Mouse (Mus musculus) lung, adult 2 months (tissue): ENCODE measurements around the gene 4931428L18Rik. TPM values are rescaled to one million over a fixed set of nuclear protein-coding genes. Genes with fewer than 3 reads are reported as not detected.

Experiments
- DNase-seq: peaks from one replicate; pipeline ENCODE4 v3.0.0; 2022
- H3K4me1 ChIP-seq: fragments of 200-500 bp; 2 replicates; pipeline ENCODE4 v1.6.1; 2011; ENCODE audit warnings: low read length; ENCODE audit not compliant: control insufficient read depth, insufficient read depth
- H3K4me3 ChIP-seq: fragments of 200-500 bp; replicated peaks from 2 replicates; pipeline ENCODE3; 2011; ENCODE audit warnings: low read depth, mild to moderate bottlenecking, control low read depth, low read length; ENCODE audit errors: extremely low read depth
- CTCF ChIP-seq: fragments of 200-500 bp; IDR thresholded peaks from 2 replicates; pipeline ENCODE4 v1.5.1; 2011; ENCODE audit warnings: mild to moderate bottlenecking, low read length, control low read depth; ENCODE audit not compliant: insufficient read depth
- POLR2A ChIP-seq: fragments of 200-500 bp; IDR thresholded peaks from 2 replicates; pipeline ENCODE4 v1.6.1; 2011; ENCODE audit warnings: low read depth, mild to moderate bottlenecking, control low read depth, low read length, borderline replicate concordance; ENCODE audit errors: extremely low read depth
- WGBS: fragments of 180-500 bp; shearing (Covaris S2); methylation state at CpG from one replicate; pipeline ENCODE4 v1.1.7; 2018; 5-methylcytosine and 5-hydroxymethylcytosine counted together
- polyA plus RNA-seq: library from polyadenylated mRNA; depleted of rRNA; stranded (reverse); fragments of >200 nt; gene quantifications from 2 replicates; pipeline ENCODE4 v1.2.3, GENCODE M21; 2012

Gene 4931428L18Rik
- polyA plus RNA-seq, 1 experiment, result not detected

GRCm38 (mm10) chr1:31196959-31197358 is 25.5 kb downstream of the 4931428L18Rik start:
- WGBS, result 91% methylated on average over 3 of the region's 3 CpGs
- Histone ChIP-seq H3K4me3 (no peak overlapping the region), H3K4me1 (no peaks in the 10 kb centered on the region)
- no peak for DNase-seq
- TF ChIP-seq POLR2A, result no peak
- TF ChIP-seq CTCF, result no peak

GRCm38 (mm10) chr1:31195633-31196032 is 26.9 kb downstream of the 4931428L18Rik start:
- H3K4me3 ChIP-seq, result no peak overlapping the region
- TF ChIP-seq CTCF, result no peak
- no peak for TF ChIP-seq POLR2A
- no peak for DNase-seq
- H3K4me1 ChIP-seq, result no peaks in the 10 kb centered on the region
- 63% methylated on average over 1 of the region's 1 CpGs for WGBS

- Histone ChIP-seq H3K4me3 (no peak overlapping the region), H3K4me1 (no peaks in the 10 kb centered on the region)
- no peak for DNase-seq
- WGBS, result 65% methylated on average over 10 of the region's 10 CpGs
- TF ChIP-seq CTCF, result no peak
Measured at GRCm38 (mm10) chr1:31190237-31190866, 32.1 kb downstream of the 4931428L18Rik start.

- DNase-seq, result no peak
- 46% methylated on average over 1 of the region's 1 CpGs for WGBS
- Histone ChIP-seq H3K4me3 (no peak overlapping the region), H3K4me1 (no peaks in the 10 kb centered on the region)
- no peak for TF ChIP-seq POLR2A
- no peak for TF ChIP-seq CTCF
Measured at GRCm38 (mm10) chr1:31178264-31178663, 44.2 kb downstream of the 4931428L18Rik start.

- no peaks in the 10 kb centered on the region for H3K4me1 ChIP-seq
- 66% methylated on average over 5 of the region's 5 CpGs for WGBS
- DNase-seq, result no peak
- H3K4me3 ChIP-seq, result no peak within 1 kb of the TSS
- TF ChIP-seq POLR2A (no peak), CTCF (no peak)
Measured at GRCm38 (mm10) chr1:31176101-31176500, 46.4 kb downstream of the 4931428L18Rik start, which contains the start of gene Lgsn. Gene Lgsn (plus strand): TSS chr1:31176401.

- Histone ChIP-seq H3K4me3 (no peak overlapping the region), H3K4me1 (no peaks in the 10 kb centered on the region)
- no peak for DNase-seq
- WGBS, result 70% methylated on average over 3 of the region's 3 CpGs
- no peak for TF ChIP-seq CTCF
- TF ChIP-seq POLR2A, result no peak
Measured at GRCm38 (mm10) chr1:31175401-31175800, 47.1 kb downstream of the 4931428L18Rik start.

GRCm38 (mm10) chr1:31165326-31166121 is 57.0 kb downstream of the 4931428L18Rik start:
- WGBS, result 80% methylated on average over 7 of the region's 7 CpGs
- Histone ChIP-seq H3K4me3 (no peak overlapping the region), H3K4me1 (no peaks in the 10 kb centered on the region)
- TF ChIP-seq POLR2A (no peak), CTCF (no peak)
- DNase-seq, result no peak

GRCm38 (mm10) chr1:31164527-31165189 is 57.8 kb downstream of the 4931428L18Rik start:
- 49% methylated on average over 18 of the region's 18 CpGs for WGBS
- Histone ChIP-seq H3K4me3 (no peak overlapping the region), H3K4me1 (no peaks in the 10 kb centered on the region)
- no peak for DNase-seq
- no peak for TF ChIP-seq POLR2A
- no peak for TF ChIP-seq CTCF

GRCm38 (mm10) chr1:31156884-31157283 is 65.6 kb downstream of the 4931428L18Rik start:
- H3K4me1 ChIP-seq, result no peaks in the 10 kb centered on the region; the same call in 1 of the 2 replicates
- DNase-seq, result no peak
- TF ChIP-seq POLR2A, result no peak
- no peak for TF ChIP-seq CTCF
- no peak overlapping the region for H3K4me3 ChIP-seq
- 48% methylated on average over 2 of the region's 2 CpGs for WGBS

GRCm38 (mm10) chr1:31156185-31156584 is 66.3 kb downstream of the 4931428L18Rik start:
- 43% methylated on average over 2 of the region's 2 CpGs for WGBS
- Histone ChIP-seq H3K4me3 (no peak overlapping the region), H3K4me1 (no peaks in the 10 kb centered on the region; the same call in 1 of the 2 replicates)
- TF ChIP-seq CTCF, result no peak
- TF ChIP-seq POLR2A, result no peak
- no peak for DNase-seq
